Mouse (Mus musculus): ENCODE measurements around the gene Vav2. TPM values are rescaled to one million over a fixed set of nuclear protein-coding genes. Genes with fewer than 3 reads are reported as not detected.

The Vav2 gene
- total RNA-seq (2014; rRNA removed) (39.3 and 39.6 TPM in 2 replicates), polyA plus RNA-seq (2015; fragmentation: Nextera tagmentation; extraction: Ambion mirVana) (4.9 and 7.1 TPM in 2 replicates)

DNA sequence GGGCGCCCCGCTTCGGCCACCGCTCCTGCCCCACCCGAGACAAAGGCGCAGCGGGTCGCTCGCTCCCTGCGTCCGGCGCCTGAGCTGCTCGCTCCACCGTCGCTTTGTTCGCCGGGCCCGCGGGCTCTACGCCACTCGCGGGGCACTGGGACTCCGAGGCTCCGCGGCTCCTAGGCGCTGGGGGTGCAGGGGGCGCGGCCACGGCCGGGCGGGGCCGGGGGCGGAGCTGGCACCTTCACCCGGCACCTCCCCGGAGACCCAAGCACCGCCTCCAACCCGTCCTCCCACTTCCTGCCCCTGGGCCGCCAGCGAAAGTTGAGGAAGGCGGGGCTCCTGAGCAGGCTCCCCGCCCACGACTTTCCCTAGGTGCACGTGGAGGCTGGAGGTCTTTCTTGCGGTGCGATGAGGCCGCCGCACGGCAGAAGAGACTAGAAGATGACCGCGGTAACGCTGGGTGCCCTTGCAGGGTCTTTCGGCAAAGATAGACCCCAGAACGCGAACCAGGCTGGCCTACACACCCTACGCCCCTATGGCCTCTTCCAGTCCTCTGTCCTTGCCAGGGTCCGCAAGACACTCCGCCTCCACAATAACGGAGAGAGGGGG is at the start of gene Vav2:
Vav2 (minus strand) TSS at position 179 of the 603 bp plus-strand sequence.
- WGBS: under 1% methylated on average over 55 of the region's 58 CpGs
- no peak for TF ChIP-seq CTCF (IDR thresholded peaks at IDR 0.05; ENCODE audit: low read depth)
- Histone ChIP-seq H3K9ac (peak within 1 kb of the TSS; percentile 77), H3K4me3 (ENCODE audit: low read depth, low read length) (peak within 1 kb of the TSS; percentile 86), H3K9me3 (ENCODE audit: low read length) (no peaks in the 10 kb centered on the region), H3K4me2 (ENCODE audit: low read depth) (peak within 1 kb of the TSS; percentile 98), H3K27ac (ENCODE audit: low read depth, low read length) (peak within 1 kb of the TSS; percentile 74), H3K4me1 (ENCODE audit: insufficient read depth) (peaks cover 27% of the 10 kb centered on the region), H3K36me3 (ENCODE audit: insufficient read depth) (no peaks in the 10 kb centered on the region), H3K27me3 (ENCODE audit: insufficient read depth, low read length) (no peaks in the 10 kb centered on the region)
- peak; percentile 84 for DNase-seq
- ATAC-seq: peak; percentile 83

DNA sequence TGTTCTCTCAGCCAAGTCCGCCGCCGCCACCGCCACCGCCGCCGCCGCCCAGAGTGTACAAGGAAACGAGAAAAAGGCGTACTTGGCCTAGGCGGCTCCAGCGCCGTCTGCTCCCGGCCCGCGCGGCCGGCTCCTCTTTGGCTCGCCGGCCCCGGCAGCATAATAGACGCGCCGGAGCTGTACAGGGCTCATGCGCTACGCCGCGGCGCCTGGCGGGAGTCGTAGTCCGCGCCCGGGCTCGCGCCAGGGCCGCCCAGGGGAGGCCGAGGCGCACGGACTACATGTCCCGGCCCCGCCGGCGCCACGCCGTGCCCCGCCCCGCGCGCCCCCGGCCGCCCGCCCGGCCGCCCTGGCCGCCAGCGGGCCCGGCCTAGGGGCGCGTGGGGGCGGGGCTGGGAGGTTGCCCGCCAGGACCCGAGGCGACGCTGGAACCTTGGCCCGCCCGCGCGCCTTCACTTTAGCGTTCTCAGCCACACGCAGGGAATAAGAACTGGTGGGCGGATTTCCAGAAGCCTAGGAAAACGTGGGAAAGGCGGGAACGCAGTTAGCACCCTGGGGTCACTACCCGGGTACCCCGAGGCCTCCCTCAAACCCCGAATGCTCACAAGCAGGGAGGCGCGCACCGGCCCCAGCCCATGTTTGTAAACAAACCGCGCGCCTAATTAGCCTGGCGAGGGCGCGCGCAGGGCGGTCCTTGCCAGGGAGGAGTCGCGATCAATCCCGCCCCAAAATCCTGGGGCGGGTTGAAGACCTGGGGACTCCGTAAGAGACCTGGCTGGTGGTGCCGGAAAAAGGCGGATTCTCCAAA is 48.9 kb upstream of the Vav2 start:
- DNase-seq: peak; percentile 96
- H3K9me3 ChIP-seq (ENCODE audit: low read length): no peaks in the 10 kb centered on the region

DNA sequence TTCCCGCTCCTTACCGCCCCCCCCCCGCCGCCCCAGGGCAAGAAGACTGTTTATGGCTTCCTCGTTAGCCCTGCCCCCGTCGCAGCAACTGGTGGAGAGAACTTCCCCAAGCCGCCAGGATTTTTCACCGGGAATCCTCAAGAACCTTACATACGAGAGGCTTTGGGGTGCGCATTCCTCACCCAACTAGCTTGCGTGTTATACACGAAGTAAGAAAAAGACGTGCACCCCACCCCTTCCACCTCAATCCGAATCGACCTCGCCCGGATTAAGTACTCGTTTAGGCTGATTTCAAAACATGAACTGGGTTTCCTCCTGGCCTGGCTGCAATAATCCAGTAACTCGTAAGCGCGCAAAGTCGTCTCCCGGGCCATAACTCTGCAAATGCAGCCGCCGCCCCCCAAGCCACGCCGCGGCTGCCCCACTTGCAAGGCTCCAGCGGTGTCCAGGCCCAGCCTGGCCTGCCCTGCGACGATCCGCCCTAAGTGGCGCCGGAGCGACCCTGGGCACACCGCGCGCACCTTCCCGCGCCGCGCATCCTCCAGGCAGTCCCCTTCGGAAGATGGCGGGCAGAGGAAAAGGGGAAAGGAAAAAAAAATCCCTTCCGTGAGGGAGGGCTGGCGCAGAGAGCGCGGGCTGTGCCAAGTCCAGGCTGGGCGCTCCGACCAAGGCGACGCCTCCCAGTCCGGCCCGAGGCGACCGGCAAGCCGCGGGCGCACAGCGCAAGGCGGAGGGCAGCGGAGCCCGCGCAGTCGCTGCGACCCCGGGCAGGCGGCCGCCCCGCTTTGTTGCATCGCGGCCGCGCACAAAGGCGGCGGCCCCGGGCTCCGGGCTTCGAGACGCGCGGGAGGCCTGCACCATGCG is 48.0 kb upstream of the Vav2 start:
- TF ChIP-seq CTCF (IDR thresholded peaks at IDR 0.05; ENCODE audit: low read depth): no peak
- ATAC-seq: peak; percentile 45
- Histone ChIP-seq H3K36me3 (ENCODE audit: insufficient read depth) (no peaks in the 10 kb centered on the region; the same call in 1 of the 2 replicates), H3K9me3 (ENCODE audit: low read length) (no peaks in the 10 kb centered on the region), H3K27ac (ENCODE audit: low read depth, low read length) (peak overlapping the region; percentile 96), H3K4me2 (ENCODE audit: low read depth) (peak overlapping the region; percentile 86), H3K4me1 (ENCODE audit: insufficient read depth) (peaks cover 21% of the 10 kb centered on the region), H3K27me3 (ENCODE audit: insufficient read depth, low read length) (no peaks in the 10 kb centered on the region), H3K4me3 (ENCODE audit: low read depth, low read length) (peak overlapping the region; percentile 90), H3K9ac (peak overlapping the region; percentile 92)
- 3% methylated on average over 71 of the region's 84 CpGs for WGBS
- peak; percentile 56 for DNase-seq

More for the DNA sequence above, 48.9 kb upstream of the Vav2 start:
- no peak for TF ChIP-seq CTCF (IDR thresholded peaks at IDR 0.05; ENCODE audit: low read depth)
- H3K27me3 ChIP-seq (ENCODE audit: insufficient read depth, low read length): no peaks in the 10 kb centered on the region
- peak overlapping the region; percentile 86 for H3K4me2 ChIP-seq (ENCODE audit: low read depth)
- peak overlapping the region; percentile 92 for H3K9ac ChIP-seq
- no peaks in the 10 kb centered on the region; the same call in 1 of the 2 replicates for H3K36me3 ChIP-seq (ENCODE audit: insufficient read depth)
- peaks cover 21% of the 10 kb centered on the region for H3K4me1 ChIP-seq (ENCODE audit: insufficient read depth)
- peak; percentile 99 for ATAC-seq
- peak overlapping the region; percentile 96 for H3K27ac ChIP-seq (ENCODE audit: low read depth, low read length)
- 1% methylated on average over 73 of the region's 96 CpGs for WGBS
- H3K4me3 ChIP-seq (ENCODE audit: low read depth, low read length): peak overlapping the region; percentile 90

GRCm38 (mm10) chr2:27473911-27474310 is 47.1 kb upstream of the Vav2 start:
- Histone ChIP-seq H3K4me1 (ENCODE audit: insufficient read depth) (peaks cover 21% of the 10 kb centered on the region), H3K36me3 (ENCODE audit: insufficient read depth) (no peaks in the 10 kb centered on the region; the same call in 1 of the 2 replicates), H3K9ac (peak overlapping the region; percentile 92), H3K27me3 (ENCODE audit: insufficient read depth, low read length) (no peaks in the 10 kb centered on the region), H3K4me3 (ENCODE audit: low read depth, low read length) (peak overlapping the region; percentile 90), H3K4me2 (ENCODE audit: low read depth) (peak overlapping the region; percentile 86), H3K27ac (ENCODE audit: low read depth, low read length) (no peak overlapping the region), H3K9me3 (ENCODE audit: low read length) (no peaks in the 10 kb centered on the region)
- no peak for TF ChIP-seq CTCF (IDR thresholded peaks at IDR 0.05; ENCODE audit: low read depth)
- WGBS: 30% methylated on average over 4 of the region's 4 CpGs
- ATAC-seq (no peak), DNase-seq (no peak)

- peak overlapping the region; percentile 90 for H3K4me3 ChIP-seq (ENCODE audit: low read depth, low read length)
- DNase-seq (no peak), ATAC-seq (no peak)
- H3K9me3 ChIP-seq (ENCODE audit: low read length): no peaks in the 10 kb centered on the region
- 75% methylated on average over 7 of the region's 7 CpGs for WGBS
- 0 out of 2 replicates have a peak overlapping the region, but pooled peaks have one; percentile 92 for H3K9ac ChIP-seq
- no peaks in the 10 kb centered on the region for H3K27me3 ChIP-seq (ENCODE audit: insufficient read depth, low read length)
- H3K36me3 ChIP-seq (ENCODE audit: insufficient read depth): peaks cover 2% of the 10 kb centered on the region
- TF ChIP-seq CTCF (IDR thresholded peaks at IDR 0.05; ENCODE audit: low read depth): no peak
- peaks cover 21% of the 10 kb centered on the region for H3K4me1 ChIP-seq (ENCODE audit: insufficient read depth)
- H3K4me2 ChIP-seq (ENCODE audit: low read depth): peak overlapping the region; percentile 86
- no peak overlapping the region for H3K27ac ChIP-seq (ENCODE audit: low read depth, low read length)
Measured at GRCm38 (mm10) chr2:27473061-27473765, 46.4 kb upstream of the Vav2 start.

- peaks cover 18% of the 10 kb centered on the region for H3K4me1 ChIP-seq (ENCODE audit: insufficient read depth)
- no peaks in the 10 kb centered on the region for H3K27me3 ChIP-seq (ENCODE audit: insufficient read depth, low read length)
- no peak for TF ChIP-seq CTCF (IDR thresholded peaks at IDR 0.05; ENCODE audit: low read depth)
- DNase-seq: no peak
- H3K4me3 ChIP-seq (ENCODE audit: low read depth, low read length): no peak overlapping the region
- H3K9me3 ChIP-seq (ENCODE audit: low read length): no peaks in the 10 kb centered on the region
- no peak for ATAC-seq
- peaks cover 8% of the 10 kb centered on the region for H3K36me3 ChIP-seq (ENCODE audit: insufficient read depth)
- no peak overlapping the region for H3K4me2 ChIP-seq (ENCODE audit: low read depth)
- H3K27ac ChIP-seq (ENCODE audit: low read depth, low read length): no peak overlapping the region
- H3K9ac ChIP-seq: no peak overlapping the region
Measured at GRCm38 (mm10) chr2:27471170-27471584, 44.3 kb upstream of the Vav2 start.

Measured in forebrain, postnatal 0 days (tissue).